Mouse (Mus musculus) G1E (cell line): ENCODE results near the gene Irs2. TPM values are rescaled to one million over a fixed set of nuclear protein-coding genes. Genes with fewer than 3 reads are reported as not detected.
A peak's percentile ranks its signal among the peaks of the same experiment; 100 is the strongest.

Source experiments
- ATAC-seq: 2 replicates; pipeline ENCODE4 v1.8.0; 2016; ENCODE audit warnings: mild to moderate bottlenecking; ENCODE audit not compliant: insufficient number of reproducible peaks, poor library complexity, low FRiP score, severe bottlenecking; ENCODE audit errors: extremely low read depth
- DNase-seq: peaks from one replicate; pipeline ENCODE4 v3.0.0; 2012; ENCODE audit warnings: low spot score
- H3K27me3 ChIP-seq: 2 replicates; pipeline ENCODE4 v1.6.1; 2012; ENCODE audit warnings: mild to moderate bottlenecking, low read length, inconsistent platforms; ENCODE audit not compliant: insufficient read depth
- H3K36me3 ChIP-seq: replicated peaks from 2 replicates; pipeline ENCODE3; 2012; ENCODE audit warnings: mild to moderate bottlenecking, inconsistent platforms
- H3K4me1 ChIP-seq: 2 replicates; pipeline ENCODE4 v1.6.1; 2012; ENCODE audit warnings: low read depth, low read length, inconsistent platforms, mixed read lengths; ENCODE audit not compliant: insufficient read depth
- H3K4me3 ChIP-seq: 2 replicates; pipeline ENCODE4 v1.5.1; 2012; ENCODE audit warnings: low read depth, mild to moderate bottlenecking, inconsistent platforms, low read length, moderate library complexity, mixed read lengths
- H3K9me3 ChIP-seq: replicated peaks from 2 replicates; pipeline ENCODE4 v1.6.1; 2012; ENCODE audit warnings: inconsistent platforms
- CTCF ChIP-seq: IDR thresholded peaks from 2 replicates; pipeline ENCODE4 v1.5.1; 2012; ENCODE audit warnings: low read depth, low read length, inconsistent platforms, mixed read lengths
- GATA1 ChIP-seq: IDR thresholded peaks from 2 replicates; pipeline ENCODE4 v1.6.1; 2012; ENCODE audit warnings: borderline replicate concordance, low read length, inconsistent platforms, mixed read lengths
- GATA2 ChIP-seq: IDR thresholded peaks from 2 replicates; pipeline ENCODE4 v1.6.1; 2012; ENCODE audit warnings: low read depth, low read length, inconsistent platforms, borderline replicate concordance
- POLR2AphosphoS5 ChIP-seq: IDR thresholded peaks from 2 replicates; pipeline ENCODE4 v1.6.1; 2012; ENCODE audit warnings: low read depth, low read length, inconsistent platforms; ENCODE audit not compliant: insufficient replicate concordance
- TAL1 ChIP-seq: conservative IDR thresholded peaks from 2 replicates; pipeline ENCODE4 v1.6.1; 2012; ENCODE audit warnings: low read depth, low read length, inconsistent platforms, mixed read lengths
- polyA plus RNA-seq: library from polyadenylated mRNA; stranded (reverse); fragments of >175 nt; gene quantifications from 2 replicates; pipeline ENCODE4 v1.2.3, GENCODE M21; 2012
- total RNA-seq, 2 experiments: library from RNA; stranded (forward) in 1 of 2; stranded (reverse) in 1 of 2; fragments of 200-1000 nt in 1 of 2; fragments of >200 nt in 1 of 2; fragmentation: Nextera tagmentation in 1 of 2; gene quantifications; 2 replicates each; pipeline ENCODE4 v1.2.3; 2014 to 2017

Irs2 gene
- total RNA-seq (2014; fragmentation: Nextera tagmentation) (92.1 and 97.9 TPM in 2 replicates), total RNA-seq (2017) (15.6 and 17.4 TPM in 2 replicates), polyA plus RNA-seq (78.5 and 83.6 TPM in 2 replicates)

DNA sequence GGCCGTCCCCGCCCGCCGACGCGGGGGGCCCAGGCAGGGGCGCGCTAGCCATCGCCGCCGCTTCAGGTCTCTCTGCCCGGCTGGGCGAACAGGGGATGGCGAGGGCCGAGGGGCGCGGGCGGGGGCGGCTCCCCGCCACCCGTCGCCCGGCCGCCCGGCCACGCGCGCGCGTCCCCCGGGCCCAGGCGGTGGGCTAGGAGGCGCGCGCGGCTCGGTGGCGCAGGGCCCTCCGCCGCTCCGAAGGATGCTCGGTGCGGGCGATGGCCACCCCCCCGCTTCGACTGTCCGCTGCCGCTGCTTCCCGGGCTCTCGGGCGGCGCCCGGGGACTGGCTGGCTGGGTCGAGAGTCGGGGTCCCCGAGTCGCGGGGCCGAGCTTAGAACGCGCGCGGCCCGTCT is at the start of gene Irs2:
Gene Irs2 (minus strand): TSS at position 80 of the 397 bp plus-strand sequence.
- H3K27me3 ChIP-seq, result no peaks in the 10 kb centered on the region
- H3K36me3 ChIP-seq, result peaks cover 46% of the 10 kb centered on the region
- DNase-seq (no peak), ATAC-seq (no peak)
- H3K4me1 ChIP-seq, result peaks cover 58% of the 10 kb centered on the region
- TF ChIP-seq GATA1 (no peak), POLR2AphosphoS5 (no peak), GATA2 (no peak), TAL1 (no peak), CTCF (no peak)
- H3K4me3 ChIP-seq, result peak within 1 kb of the TSS; percentile 87
- H3K9me3 ChIP-seq, result no peaks in the 10 kb centered on the region

DNA sequence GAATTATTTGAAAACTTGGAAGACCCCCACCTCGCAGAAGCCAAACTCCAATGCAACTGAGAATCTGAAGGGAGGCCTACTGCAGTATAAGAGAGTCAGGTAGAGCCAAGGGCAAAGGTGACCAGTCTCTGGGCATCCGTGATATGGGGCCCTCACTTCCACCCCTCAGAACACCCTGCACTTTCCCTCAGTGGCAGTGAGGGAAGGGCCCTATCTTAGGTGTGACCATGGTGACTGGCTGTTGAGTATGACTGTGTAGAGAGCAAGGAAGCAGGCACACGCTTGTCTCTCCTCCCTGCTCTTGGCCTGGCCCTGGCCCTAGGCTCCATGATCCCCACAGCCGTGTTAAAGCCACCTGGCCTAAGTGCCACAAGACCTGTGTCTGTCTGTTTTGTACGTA is 48.4 kb upstream of the Irs2 start:
- Histone ChIP-seq H3K36me3 (no peaks in the 10 kb centered on the region), H3K9me3 (no peaks in the 10 kb centered on the region), H3K4me3 (no peak overlapping the region), H3K4me1 (peaks cover 34% of the 10 kb centered on the region), H3K27me3 (peaks cover 58% of the 10 kb centered on the region)
- TF ChIP-seq CTCF (no peak), GATA1 (no peak), GATA2 (no peak), TAL1 (no peak), POLR2AphosphoS5 (no peak)
- ATAC-seq (no peak), DNase-seq (no peak)

DNA sequence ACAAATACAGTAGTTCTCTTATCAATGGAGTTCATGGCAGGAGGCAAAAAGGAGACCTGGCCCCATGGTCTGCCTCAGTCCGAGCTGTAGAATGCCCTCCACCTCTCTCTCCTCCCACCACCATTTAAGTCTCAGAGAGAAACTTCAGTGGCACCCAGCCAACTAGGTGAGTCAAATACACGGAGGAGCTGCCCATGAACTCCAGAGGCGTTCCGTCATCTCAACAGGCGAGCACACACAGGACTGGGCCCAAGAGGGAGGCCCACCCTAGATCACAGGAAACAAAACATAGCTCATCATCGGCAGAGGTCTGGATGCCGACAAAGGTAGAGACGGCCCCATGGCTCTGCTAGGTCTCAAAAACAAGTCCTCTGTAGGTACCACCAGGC is 47.9 kb upstream of the Irs2 start:
- Histone ChIP-seq H3K4me3 (no peak overlapping the region), H3K9me3 (no peaks in the 10 kb centered on the region), H3K27me3 (peaks cover 55% of the 10 kb centered on the region), H3K36me3 (no peaks in the 10 kb centered on the region), H3K4me1 (peaks cover 32% of the 10 kb centered on the region)
- no peak for TF ChIP-seq POLR2AphosphoS5
- no peak for TF ChIP-seq TAL1
- TF ChIP-seq GATA2, result no peak
- no peak for TF ChIP-seq CTCF
- no peak for TF ChIP-seq GATA1
- ATAC-seq (no peak), DNase-seq (no peak)

DNA sequence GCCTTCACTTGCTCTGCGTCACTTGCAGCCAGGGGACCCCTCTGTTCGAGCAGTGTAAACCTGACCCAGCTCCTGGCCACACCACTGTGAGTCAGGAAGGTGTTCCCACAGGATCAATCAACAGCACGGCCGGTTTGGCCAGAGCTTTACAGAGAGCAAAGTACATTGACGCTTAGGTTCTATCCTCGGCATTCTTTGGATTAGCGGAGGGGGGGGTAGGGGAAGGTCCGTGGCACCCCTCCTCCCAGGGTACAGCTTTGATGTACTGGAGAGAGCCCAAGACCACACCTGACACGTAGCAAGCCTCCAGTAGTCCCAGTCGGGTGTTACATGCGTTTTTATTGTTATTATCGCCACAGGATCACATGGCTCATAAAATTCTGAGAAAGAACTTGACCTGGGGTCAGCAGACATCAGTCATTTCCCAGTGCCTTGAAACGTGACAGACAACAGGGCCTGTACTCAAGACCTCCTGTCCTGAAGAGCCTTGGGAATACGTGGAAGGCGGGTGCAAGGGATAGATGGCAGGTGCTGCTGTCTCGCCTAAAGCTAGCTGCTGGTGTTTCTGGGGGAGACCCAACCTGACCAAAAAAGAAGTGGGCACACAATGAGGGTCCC is 47.4 kb upstream of the Irs2 start:
- H3K4me3 ChIP-seq, result no peak overlapping the region
- DNase-seq (no peak), ATAC-seq (no peak)
- no peaks in the 10 kb centered on the region for H3K36me3 ChIP-seq
- no peaks in the 10 kb centered on the region for H3K9me3 ChIP-seq
- H3K4me1 ChIP-seq, result peaks cover 32% of the 10 kb centered on the region
- TF ChIP-seq TAL1 (no peak), CTCF (no peak), POLR2AphosphoS5 (no peak)
- H3K27me3 ChIP-seq, result peaks cover 52% of the 10 kb centered on the region

DNA sequence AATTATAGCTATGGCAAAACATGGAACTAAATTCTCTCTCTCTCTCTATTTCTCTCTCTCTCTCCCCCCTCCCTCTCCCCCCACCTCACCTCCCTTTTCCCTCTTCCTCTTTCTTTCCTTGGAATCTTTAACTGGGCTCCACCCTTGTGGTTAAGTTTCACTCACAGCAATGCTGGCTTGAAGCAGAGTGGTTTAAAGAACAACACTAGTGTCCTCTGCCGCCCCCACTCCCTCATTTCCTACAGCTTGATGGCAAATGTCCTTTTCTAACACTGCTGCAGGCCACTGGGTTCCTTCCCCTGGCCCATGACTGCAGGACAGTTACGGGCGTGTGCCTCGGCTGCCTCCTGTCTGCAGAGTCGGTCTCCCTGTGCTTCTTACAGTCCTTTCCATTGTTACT is 41.6 kb upstream of the Irs2 start:
- TF ChIP-seq GATA1 (no peak), POLR2AphosphoS5 (no peak), CTCF (no peak), GATA2 (no peak), TAL1 (no peak)
- Histone ChIP-seq H3K27me3 (peaks cover 41% of the 10 kb centered on the region), H3K9me3 (no peaks in the 10 kb centered on the region), H3K36me3 (no peaks in the 10 kb centered on the region), H3K4me3 (no peak overlapping the region), H3K4me1 (peaks cover 34% of the 10 kb centered on the region)
- ATAC-seq (no peak), DNase-seq (no peak)

DNA sequence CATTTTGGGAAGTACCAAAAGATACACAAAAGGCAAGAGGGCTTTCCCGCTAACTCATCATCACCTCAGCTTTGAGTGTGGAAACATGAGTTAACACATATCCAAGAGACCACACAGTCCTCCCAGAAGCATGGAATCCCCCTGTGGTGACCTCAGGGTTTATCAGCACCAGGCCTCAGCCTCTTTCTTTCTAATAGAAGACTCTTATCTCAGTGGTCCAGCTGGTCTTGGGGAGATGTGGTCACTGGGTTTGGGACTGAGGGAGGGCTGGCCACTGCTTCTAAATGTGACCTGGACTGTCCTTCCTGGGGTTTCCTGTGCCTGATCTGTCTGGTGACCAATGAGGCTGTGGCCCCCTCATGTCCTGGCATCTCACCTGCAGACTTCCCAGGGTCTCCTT is 39.6 kb upstream of the Irs2 start:
- H3K9me3 ChIP-seq, result no peaks in the 10 kb centered on the region
- DNase-seq (no peak), ATAC-seq (no peak)
- no peaks in the 10 kb centered on the region for H3K36me3 ChIP-seq
- no peak overlapping the region for H3K4me3 ChIP-seq
- H3K27me3 ChIP-seq, result peaks cover 45% of the 10 kb centered on the region
- TF ChIP-seq CTCF (no peak), POLR2AphosphoS5 (no peak), TAL1 (peak; percentile 73)
- peaks cover 33% of the 10 kb centered on the region for H3K4me1 ChIP-seq

DNA sequence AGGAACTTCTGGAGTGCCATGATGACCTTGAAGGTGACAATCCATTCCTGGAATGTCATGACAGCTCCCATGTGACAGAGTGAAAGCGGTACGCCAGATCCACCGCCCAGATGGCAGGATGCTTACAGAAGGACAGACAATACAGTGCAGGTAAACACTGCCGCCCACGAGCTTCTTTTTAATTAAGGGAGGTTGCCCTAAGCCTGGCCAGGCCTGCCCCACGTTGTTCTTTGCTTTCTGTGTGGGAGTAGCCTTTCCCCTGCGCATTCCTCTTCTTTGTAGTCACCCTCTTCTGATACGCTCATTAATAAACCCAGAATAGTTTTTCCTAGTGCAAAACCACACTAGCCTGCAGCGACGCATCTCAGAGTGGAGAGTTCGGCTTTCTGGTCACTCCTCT is 36.4 kb upstream of the Irs2 start:
- Histone ChIP-seq H3K36me3 (no peaks in the 10 kb centered on the region), H3K4me1 (peaks cover 31% of the 10 kb centered on the region), H3K9me3 (no peaks in the 10 kb centered on the region), H3K27me3 (peaks cover 49% of the 10 kb centered on the region), H3K4me3 (no peak overlapping the region)
- TF ChIP-seq POLR2AphosphoS5 (no peak), TAL1 (no peak), GATA1 (no peak), GATA2 (no peak), CTCF (no peak)
- no peak for ATAC-seq
- no peak for DNase-seq
